Mouse (Mus musculus) liver, adult 2 months (tissue): ENCODE measurements around the gene Syne3. TPM values are rescaled to one million over a fixed set of nuclear protein-coding genes. Genes with fewer than 3 reads are reported as not detected.

Source experiments
- DNase-seq: peaks from one replicate; pipeline ENCODE4 v3.0.0-alpha.2; 2011; ENCODE audit warnings: low read depth, low spot score; ENCODE audit errors: extremely low read depth
- H3K27ac ChIP-seq: fragments of 200-500 bp; replicated peaks from 2 replicates; pipeline ENCODE4 v1.5.1; 2012; ENCODE audit warnings: low read depth, mild to moderate bottlenecking, control low read depth, inconsistent platforms, low read length; ENCODE audit not compliant: insufficient read depth
- H3K27me3 ChIP-seq: fragments of 200-500 bp; 2 replicates; pipeline ENCODE4 v1.6.1; 2012; ENCODE audit warnings: mild to moderate bottlenecking, moderate library complexity, low read length, inconsistent platforms; ENCODE audit not compliant: control insufficient read depth, insufficient read depth
- H3K36me3 ChIP-seq: fragments of 200-500 bp; 2 replicates; pipeline ENCODE4 v1.6.1; 2012; ENCODE audit warnings: low read length, inconsistent platforms; ENCODE audit not compliant: control insufficient read depth, insufficient read depth
- H3K4me1 ChIP-seq: fragments of 200-500 bp; 2 replicates; pipeline ENCODE4 v1.6.1; 2011; ENCODE audit warnings: low read length; ENCODE audit not compliant: control insufficient read depth, insufficient read depth
- H3K4me3 ChIP-seq: fragments of 200-500 bp; 2 replicates; pipeline ENCODE4 v1.5.1; 2011; ENCODE audit warnings: low read depth, mild to moderate bottlenecking, control low read depth, low read length, moderate library complexity; ENCODE audit not compliant: insufficient read depth
- H3K79me2 ChIP-seq: fragments of 200-500 bp; 2 replicates; pipeline ENCODE4 v1.6.1; 2012; ENCODE audit warnings: inconsistent platforms, mild to moderate bottlenecking, low read length, moderate library complexity; ENCODE audit not compliant: control insufficient read depth, insufficient read depth
- H3K9ac ChIP-seq: fragments of 200-500 bp; 2 replicates; pipeline ENCODE4 v1.6.1; 2012; ENCODE audit warnings: low read depth, mild to moderate bottlenecking, control low read depth, inconsistent platforms, low read length
- CTCF ChIP-seq: fragments of 200-500 bp; IDR thresholded peaks from 2 replicates; pipeline ENCODE4 v1.5.1; 2011; ENCODE audit warnings: low read depth, low read length, control low read depth
- POLR2A ChIP-seq: fragments of 200-500 bp; IDR thresholded peaks from 2 replicates; pipeline ENCODE4 v1.6.1; 2011; ENCODE audit warnings: low read length, control low read depth; ENCODE audit not compliant: insufficient read depth; ENCODE audit errors: extremely low read depth
- WGBS: fragments of 180-500 bp; shearing (Covaris S2); methylation state at CpG from one replicate; pipeline ENCODE4 v1.1.7; 2018; 5-methylcytosine and 5-hydroxymethylcytosine counted together
- polyA plus RNA-seq: library from polyadenylated mRNA; depleted of rRNA; stranded (reverse); fragments of >200 nt; gene quantifications from 2 replicates; pipeline ENCODE4 v1.2.3, GENCODE M21; 2012
- total RNA-seq: library from RNA; depleted of rRNA; stranded (reverse); fragments of >200 nt; gene quantifications from 2 replicates; pipeline ENCODE4 v1.2.3, GENCODE M21; 2014

Gene Syne3
- total and polyA plus RNA-seq, 2 experiments, result 1.6 to 3.8 TPM

GRCm38 (mm10) chr12:104904138-104904537 is 105.5 kb downstream of the Syne3 start:
- Histone ChIP-seq H3K4me1 (no peaks in the 10 kb centered on the region), H3K27me3 (no peaks in the 10 kb centered on the region), H3K4me3 (no peak overlapping the region), H3K36me3 (no peaks in the 10 kb centered on the region), H3K79me2 (no peaks in the 10 kb centered on the region), H3K27ac (no peak overlapping the region), H3K9ac (no peak overlapping the region)
- no peak for TF ChIP-seq POLR2A
- no peak for TF ChIP-seq CTCF
- WGBS, result 37% methylated on average over 5 of the region's 5 CpGs
- no peak for DNase-seq

GRCm38 (mm10) chr12:104902392-104903053 is 107.1 kb downstream of the Syne3 start:
- WGBS, result 84% methylated on average over 13 of the region's 13 CpGs
- no peaks in the 10 kb centered on the region for H3K79me2 ChIP-seq
- H3K27ac ChIP-seq, result no peak overlapping the region
- H3K36me3 ChIP-seq, result no peaks in the 10 kb centered on the region
- no peak overlapping the region for H3K9ac ChIP-seq
- no peak for TF ChIP-seq CTCF
- H3K27me3 ChIP-seq, result no peaks in the 10 kb centered on the region
- no peak overlapping the region for H3K4me3 ChIP-seq
- no peaks in the 10 kb centered on the region for H3K4me1 ChIP-seq
- no peak for DNase-seq

- Histone ChIP-seq H3K36me3 (no peaks in the 10 kb centered on the region), H3K27ac (no peak overlapping the region), H3K79me2 (no peaks in the 10 kb centered on the region), H3K9ac (no peak overlapping the region), H3K4me1 (no peaks in the 10 kb centered on the region), H3K4me3 (no peak overlapping the region), H3K27me3 (no peaks in the 10 kb centered on the region)
- no peak for TF ChIP-seq POLR2A
- no peak for TF ChIP-seq CTCF
- WGBS, result 64% methylated on average over 8 of the region's 8 CpGs
- DNase-seq, result no peak
Measured at GRCm38 (mm10) chr12:104901320-104901719, 108.3 kb downstream of the Syne3 start.

GRCm38 (mm10) chr12:104899835-104900234 is 109.8 kb downstream of the Syne3 start:
- H3K4me1 ChIP-seq, result no peaks in the 10 kb centered on the region
- H3K4me3 ChIP-seq, result no peak overlapping the region
- no peak for DNase-seq
- 44% methylated on average over 3 of the region's 3 CpGs for WGBS
- TF ChIP-seq POLR2A, result no peak
- TF ChIP-seq CTCF, result no peak
- H3K27ac ChIP-seq, result no peak overlapping the region
- H3K79me2 ChIP-seq, result no peaks in the 10 kb centered on the region
- H3K36me3 ChIP-seq, result no peaks in the 10 kb centered on the region
- no peaks in the 10 kb centered on the region for H3K27me3 ChIP-seq
- H3K9ac ChIP-seq, result no peak overlapping the region

GRCm38 (mm10) chr12:104899161-104899560 is 110.4 kb downstream of the Syne3 start:
- 64% methylated on average over 11 of the region's 11 CpGs for WGBS

GRCm38 (mm10) chr12:104898718-104899117 is 110.9 kb downstream of the Syne3 start:
- DNase-seq, result peak; percentile 72
- H3K79me2 ChIP-seq, result no peaks in the 10 kb centered on the region
- TF ChIP-seq CTCF (peak; percentile 70), POLR2A (no peak)

More at GRCm38 (mm10) chr12:104899161-104899560, 110.4 kb downstream of the Syne3 start:
- Histone ChIP-seq H3K4me1 (no peaks in the 10 kb centered on the region), H3K79me2 (no peaks in the 10 kb centered on the region), H3K4me3 (no peak overlapping the region), H3K27me3 (no peaks in the 10 kb centered on the region), H3K36me3 (no peaks in the 10 kb centered on the region), H3K27ac (no peak overlapping the region), H3K9ac (no peak overlapping the region)
- no peak for DNase-seq
- TF ChIP-seq POLR2A (no peak), CTCF (no peak)

More at GRCm38 (mm10) chr12:104898718-104899117, 110.9 kb downstream of the Syne3 start:
- H3K27ac ChIP-seq, result no peak overlapping the region
- 43% methylated on average over 9 of the region's 9 CpGs for WGBS
- no peaks in the 10 kb centered on the region for H3K27me3 ChIP-seq
- H3K36me3 ChIP-seq, result no peaks in the 10 kb centered on the region
- no peak overlapping the region for H3K9ac ChIP-seq
- no peaks in the 10 kb centered on the region for H3K4me1 ChIP-seq
- H3K4me3 ChIP-seq, result no peak overlapping the region
